Mouse (Mus musculus) thymus, postnatal 0 days (tissue): ENCODE measurements at regions not wholly inside any gene's neighbourhood (a gene's known extent, or its start where the extent isn't known, plus 50 kb on each side); places are given as distances from the start of the nearest gene placed in this dataset.

ENCODE experiments used
- DNase-seq: peaks from one replicate; pipeline ENCODE4 v3.0.0-alpha.2; 2015; ENCODE audit warnings: low spot score

GRCm38 (mm10) chr5:116900846-116901245, 215.1 kb downstream of the Suds3 start:
- DNase-seq = no peak

GRCm38 (mm10) chr5:116897391-116897790, 218.5 kb downstream of the Suds3 start:
- no peak for DNase-seq

GRCm38 (mm10) chr5:116895036-116895783, 220.7 kb downstream of the Suds3 start:
- DNase-seq = no peak

GRCm38 (mm10) chr5:116894575-116894974, 221.3 kb downstream of the Suds3 start:
- DNase-seq = no peak

- DNase-seq = no peak
These were observed 223.0 kb downstream of the Suds3 start for GRCm38 (mm10) chr5:116892877-116893276.

- no peak for DNase-seq
These were observed 226.7 kb downstream of the Suds3 start for GRCm38 (mm10) chr5:116889224-116889623.

GRCm38 (mm10) chr5:116886181-116887136, 229.5 kb downstream of the Suds3 start:
- DNase-seq = no peak

- no peak for DNase-seq
These were observed 236.2 kb downstream of the Suds3 start for GRCm38 (mm10) chr5:116879761-116880160.

GRCm38 (mm10) chr5:116874941-116875340, 241.0 kb downstream of the Suds3 start:
- DNase-seq = no peak

GRCm38 (mm10) chr5:116868115-116868514, 247.8 kb downstream of the Suds3 start:
- DNase-seq = no peak

GRCm38 (mm10) chr5:116864275-116864674, 251.6 kb downstream of the Suds3 start:
- no peak for DNase-seq

GRCm38 (mm10) chr5:116852691-116853090, 261.1 kb upstream of the Srrm4 start:
- DNase-seq = no peak

GRCm38 (mm10) chr5:116831874-116832273, 240.3 kb upstream of the Srrm4 start:
- no peak for DNase-seq

GRCm38 (mm10) chr5:116829771-116830170, 238.2 kb upstream of the Srrm4 start:
- no peak for DNase-seq

GRCm38 (mm10) chr5:116823260-116823659, 231.6 kb upstream of the Srrm4 start:
- DNase-seq = no peak

- no peak for DNase-seq
These were observed 230.5 kb upstream of the Srrm4 start for GRCm38 (mm10) chr5:116822141-116822540.

GRCm38 (mm10) chr5:116809799-116810198, 218.2 kb upstream of the Srrm4 start:
- DNase-seq = no peak

GRCm38 (mm10) chr5:116809001-116809759, 217.6 kb upstream of the Srrm4 start:
- DNase-seq = no peak

GRCm38 (mm10) chr5:116797460-116797859, 205.8 kb upstream of the Srrm4 start:
- no peak for DNase-seq

- no peak for DNase-seq
These were observed 203.6 kb upstream of the Srrm4 start for GRCm38 (mm10) chr5:116795169-116795568.

GRCm38 (mm10) chr5:116790419-116790818, 198.8 kb upstream of the Srrm4 start:
- DNase-seq = no peak

- no peak for DNase-seq
These were observed 198.2 kb upstream of the Srrm4 start for GRCm38 (mm10) chr5:116789859-116790258.
